Mouse (Mus musculus): ENCODE data around the gene Enox1.

Gene Enox1

DNA sequence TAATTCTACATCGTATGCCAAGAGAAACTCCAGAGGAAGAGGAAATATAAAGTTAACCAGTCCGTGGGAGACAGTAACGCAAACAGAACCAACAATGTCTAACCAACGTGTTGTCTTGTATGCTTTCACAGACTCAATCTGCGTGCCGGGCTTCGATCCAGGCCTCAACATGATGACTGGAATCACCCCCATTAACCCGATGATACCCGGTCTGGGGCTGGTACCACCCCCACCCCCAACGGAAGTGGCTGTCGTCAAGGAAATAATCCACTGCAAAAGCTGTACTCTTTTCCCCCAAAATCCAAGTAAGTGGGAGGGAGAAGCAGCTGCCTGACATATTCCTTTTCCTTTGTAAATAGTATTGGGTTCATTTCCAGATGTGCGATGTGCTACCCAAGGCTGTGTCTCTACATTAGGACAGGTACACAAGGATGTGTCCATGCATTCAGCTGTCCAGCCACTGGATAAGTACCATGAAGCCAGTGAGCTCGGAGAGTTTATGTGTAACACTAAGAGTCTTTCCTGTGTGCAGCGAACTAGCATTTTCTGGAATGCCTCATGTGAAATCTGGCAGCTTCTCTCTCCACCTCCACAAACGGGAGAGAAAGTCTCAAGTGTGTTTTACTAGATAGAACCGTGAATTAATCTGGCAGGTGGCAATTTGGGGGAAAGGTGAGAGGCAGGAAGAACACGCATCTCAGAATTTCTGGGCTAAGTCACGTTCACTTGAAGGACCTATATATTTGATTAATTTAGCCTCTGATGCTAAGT lies 421.1 kb downstream of the Enox1 start:
- no peak for DNase-seq (ENCODE audit: low read depth)

DNA sequence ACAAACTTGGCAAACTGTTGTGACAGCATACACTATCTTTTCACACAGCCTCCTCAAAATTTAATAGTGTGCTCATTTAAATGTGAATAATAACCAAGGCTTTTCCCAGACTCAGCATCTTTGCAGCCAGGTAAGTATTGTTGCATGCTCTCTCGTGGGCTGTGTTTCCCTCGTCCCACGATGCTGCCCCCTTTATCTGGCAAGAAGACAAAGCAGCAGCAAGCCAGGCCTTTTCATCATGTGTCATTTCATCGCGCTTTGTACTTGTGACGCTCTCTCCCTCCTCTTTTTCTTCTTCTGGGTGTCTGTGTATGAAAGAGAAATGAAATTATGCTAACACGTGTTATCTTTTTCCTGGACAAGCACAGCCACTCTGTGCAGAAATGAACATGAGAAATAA lies 421.8 kb downstream of the Enox1 start:
- DNase-seq (ENCODE audit: low read depth), result no peak

DNA sequence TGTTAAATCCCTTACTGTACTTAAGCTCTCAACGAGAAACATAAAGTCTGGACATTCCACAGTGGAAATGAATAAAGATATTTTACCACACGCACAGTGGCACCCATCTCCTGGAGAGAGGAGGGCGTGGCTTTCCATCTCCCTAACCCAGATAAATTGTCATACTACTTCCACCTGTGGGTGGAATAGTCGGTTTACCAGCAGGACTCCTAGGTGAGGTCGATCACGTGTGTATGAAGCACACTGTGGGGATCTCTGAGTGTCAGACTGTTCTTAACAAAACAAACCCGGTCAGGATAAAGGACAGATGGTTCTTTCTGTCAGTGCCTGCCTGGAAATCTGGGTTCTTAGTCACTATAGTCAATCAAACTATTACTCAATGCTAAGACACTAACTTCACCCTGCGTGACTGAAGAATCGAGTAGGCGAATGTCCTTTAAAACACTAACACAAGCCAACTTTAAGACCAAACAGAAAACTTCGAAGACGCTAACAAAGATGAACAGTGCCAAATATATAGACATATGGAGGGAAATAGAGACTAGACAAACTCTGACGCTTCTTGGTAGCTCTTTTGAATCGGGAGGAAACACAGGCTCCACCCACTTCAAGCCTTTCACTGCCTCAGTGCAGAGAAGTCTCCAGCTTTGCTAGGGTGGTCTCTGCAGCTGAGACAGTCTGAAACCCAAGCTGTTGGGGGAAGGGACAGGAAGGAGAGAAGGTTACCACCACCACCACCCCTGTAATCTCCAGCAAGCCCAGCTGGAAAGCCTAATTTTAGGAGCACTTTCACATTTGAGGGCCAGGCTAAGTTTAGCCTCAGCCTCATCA lies 423.8 kb downstream of the Enox1 start:
- DNase-seq (ENCODE audit: low read depth), result no peak

DNA sequence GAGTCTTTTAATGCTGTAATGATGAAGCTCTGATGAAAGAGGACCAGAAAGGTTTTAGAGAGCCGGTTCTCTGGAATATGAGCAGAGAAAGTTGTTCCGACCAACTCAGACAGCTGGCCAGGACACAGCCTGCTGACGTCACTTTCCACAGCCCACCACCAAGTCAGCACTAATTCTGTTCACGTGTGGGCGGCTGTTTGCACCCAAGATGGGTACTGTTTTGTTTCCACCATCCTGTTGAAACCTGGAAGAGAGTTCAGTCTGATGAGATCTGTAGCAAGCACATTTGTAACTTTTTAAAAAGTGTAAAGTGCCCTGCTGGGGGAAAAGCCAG lies 424.3 kb downstream of the Enox1 start:
- no peak for DNase-seq (ENCODE audit: low read depth)

DNA sequence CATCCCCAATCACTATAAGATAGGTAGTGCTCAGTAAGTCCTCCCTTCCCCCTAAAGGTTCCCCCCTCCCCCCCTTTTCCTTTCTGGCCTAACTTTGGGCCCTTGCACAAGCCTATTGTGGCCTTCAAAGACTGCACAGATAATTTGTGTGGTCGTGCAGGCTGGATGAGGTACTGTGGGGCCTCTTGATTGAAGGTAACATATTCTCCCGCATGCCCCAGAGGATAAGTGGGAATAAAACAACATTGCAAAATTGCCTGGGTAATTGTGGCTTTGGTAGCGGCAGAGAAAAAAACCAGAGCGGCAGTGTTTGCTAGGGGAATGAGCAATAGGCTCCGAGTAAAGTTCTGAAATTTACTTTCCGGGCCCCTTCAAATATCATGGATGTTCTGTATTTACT lies 425.1 kb downstream of the Enox1 start:
- no peak for DNase-seq (ENCODE audit: low read depth)

DNA sequence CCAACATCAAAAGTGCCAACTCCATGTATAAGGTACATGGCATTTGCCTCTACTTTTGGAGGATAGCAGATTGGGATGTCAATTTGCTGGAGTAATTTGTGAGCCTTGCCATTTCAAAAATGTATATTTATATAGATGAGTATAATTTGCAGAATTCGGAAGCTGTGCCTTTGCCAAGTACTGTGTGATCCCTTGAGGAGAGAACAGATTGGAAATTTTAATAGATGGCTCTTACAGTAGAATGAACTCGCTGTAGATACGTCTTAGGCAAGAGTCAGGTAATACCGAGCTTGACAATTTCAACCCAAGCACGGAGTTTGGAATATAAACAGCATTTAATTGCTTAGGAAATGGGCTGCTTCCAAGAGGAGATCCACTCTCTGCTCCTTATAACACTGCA lies 427.9 kb downstream of the Enox1 start:
- DNase-seq (ENCODE audit: low read depth), result no peak

DNA sequence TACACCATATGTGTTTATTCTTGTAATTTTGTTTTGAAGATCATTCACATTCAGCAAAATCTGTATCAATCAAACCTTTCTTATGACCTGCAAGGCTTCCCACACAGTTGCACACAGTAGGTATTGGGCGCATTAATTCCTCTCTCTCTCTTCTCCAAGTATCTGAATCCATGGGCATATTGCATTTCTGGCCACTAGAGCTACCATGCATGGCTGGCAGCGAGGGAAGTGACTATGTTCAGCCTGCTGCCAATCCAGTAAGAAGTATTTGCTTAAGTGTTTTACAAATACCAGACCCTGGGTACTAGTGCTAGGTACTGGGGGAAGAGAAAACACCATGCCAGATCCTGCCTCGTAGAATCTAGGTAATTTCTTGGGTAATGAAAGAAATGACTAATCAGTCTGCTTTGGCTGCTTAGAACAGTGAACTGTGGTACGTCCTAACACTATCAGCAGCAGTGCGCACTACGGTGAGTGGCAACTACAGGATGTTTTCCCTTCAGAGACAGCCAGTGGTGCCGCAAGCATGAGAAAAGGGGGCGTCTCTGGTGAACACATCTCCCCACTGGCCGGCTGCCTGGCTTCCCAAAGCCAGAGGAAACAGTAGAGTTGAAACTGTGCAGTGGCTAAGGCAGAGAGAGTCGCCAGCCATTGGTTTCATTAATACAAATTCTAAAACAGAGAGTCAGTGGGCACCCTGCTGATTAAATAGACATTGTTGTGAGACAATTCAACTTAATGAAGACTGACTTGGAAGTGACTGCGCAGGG lies 428.7 kb downstream of the Enox1 start:
- no peak for DNase-seq (ENCODE audit: low read depth)

DNA sequence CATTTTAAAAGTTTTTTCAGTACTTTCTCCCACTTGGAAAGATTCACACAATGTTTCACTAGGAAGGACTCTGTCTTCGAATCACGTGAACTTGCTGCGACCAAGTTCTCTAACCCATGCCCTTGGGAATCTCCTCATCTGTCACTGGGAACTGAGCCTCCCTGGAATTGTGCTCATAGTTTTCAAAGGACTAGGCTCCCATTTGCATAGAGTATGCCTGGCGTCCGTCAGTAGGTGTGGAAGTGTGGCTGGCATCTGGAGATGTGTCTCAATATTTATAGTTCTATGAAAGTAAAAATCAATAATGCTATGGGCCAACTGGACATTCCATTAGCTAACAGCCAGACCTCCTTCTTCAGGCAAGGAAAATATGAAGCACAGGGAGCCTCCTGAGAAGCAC lies 429.5 kb downstream of the Enox1 start:
- no peak for DNase-seq (ENCODE audit: low read depth)

DNA sequence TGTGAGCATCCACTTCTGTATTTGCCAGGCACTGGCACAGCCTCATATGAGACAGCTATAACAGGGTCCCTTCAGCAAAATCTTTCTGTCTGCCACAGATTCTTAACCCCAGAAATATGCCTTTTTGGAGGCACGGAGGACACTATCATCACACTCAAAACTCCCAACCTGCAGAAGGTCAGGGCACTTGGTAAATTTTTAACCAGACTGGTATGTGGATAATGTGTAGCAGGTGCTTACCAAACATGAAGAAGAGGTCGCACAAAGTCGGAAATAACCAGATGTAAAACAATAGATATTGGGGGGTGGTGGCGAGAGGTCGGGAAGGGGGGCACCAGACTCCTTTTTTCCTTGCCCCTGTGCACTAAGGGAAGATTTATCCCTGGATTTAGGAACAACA lies 430.6 kb downstream of the Enox1 start:
- DNase-seq (ENCODE audit: low read depth), result no peak

DNA sequence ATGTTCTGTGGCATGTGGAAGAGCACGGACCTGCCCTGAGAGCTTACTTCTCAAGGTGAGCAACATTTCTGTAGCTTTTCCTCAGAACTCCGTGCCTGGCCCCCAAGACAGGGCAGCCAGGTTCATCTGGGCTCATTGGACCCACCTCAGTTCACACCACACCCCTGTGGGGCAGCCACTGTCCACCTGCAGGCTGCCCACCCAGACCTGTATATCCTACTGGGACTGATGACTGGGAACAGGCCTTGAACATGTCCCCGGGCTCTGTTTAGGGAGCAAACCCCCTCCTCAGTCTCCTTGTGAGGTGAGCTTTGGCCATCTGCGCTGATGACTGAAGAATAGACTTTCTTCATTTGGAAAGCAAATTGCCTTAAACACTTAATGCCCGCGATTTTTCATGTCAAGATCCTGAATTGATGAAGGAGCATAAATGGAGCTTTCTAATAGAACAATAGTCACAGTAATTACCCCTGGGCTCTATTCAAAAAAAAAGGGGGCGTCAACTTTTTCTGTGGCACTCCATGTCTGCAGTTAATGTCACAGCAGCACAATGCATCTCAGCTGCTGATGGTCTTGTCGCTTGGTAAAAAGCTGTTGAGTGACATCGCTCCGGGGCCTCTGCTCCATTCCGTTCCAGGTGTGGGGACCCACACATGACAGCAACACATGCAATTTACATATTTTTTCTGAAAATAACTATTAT lies 436.7 kb downstream of the Enox1 start:
- DNase-seq (ENCODE audit: low read depth), result no peak

DNA sequence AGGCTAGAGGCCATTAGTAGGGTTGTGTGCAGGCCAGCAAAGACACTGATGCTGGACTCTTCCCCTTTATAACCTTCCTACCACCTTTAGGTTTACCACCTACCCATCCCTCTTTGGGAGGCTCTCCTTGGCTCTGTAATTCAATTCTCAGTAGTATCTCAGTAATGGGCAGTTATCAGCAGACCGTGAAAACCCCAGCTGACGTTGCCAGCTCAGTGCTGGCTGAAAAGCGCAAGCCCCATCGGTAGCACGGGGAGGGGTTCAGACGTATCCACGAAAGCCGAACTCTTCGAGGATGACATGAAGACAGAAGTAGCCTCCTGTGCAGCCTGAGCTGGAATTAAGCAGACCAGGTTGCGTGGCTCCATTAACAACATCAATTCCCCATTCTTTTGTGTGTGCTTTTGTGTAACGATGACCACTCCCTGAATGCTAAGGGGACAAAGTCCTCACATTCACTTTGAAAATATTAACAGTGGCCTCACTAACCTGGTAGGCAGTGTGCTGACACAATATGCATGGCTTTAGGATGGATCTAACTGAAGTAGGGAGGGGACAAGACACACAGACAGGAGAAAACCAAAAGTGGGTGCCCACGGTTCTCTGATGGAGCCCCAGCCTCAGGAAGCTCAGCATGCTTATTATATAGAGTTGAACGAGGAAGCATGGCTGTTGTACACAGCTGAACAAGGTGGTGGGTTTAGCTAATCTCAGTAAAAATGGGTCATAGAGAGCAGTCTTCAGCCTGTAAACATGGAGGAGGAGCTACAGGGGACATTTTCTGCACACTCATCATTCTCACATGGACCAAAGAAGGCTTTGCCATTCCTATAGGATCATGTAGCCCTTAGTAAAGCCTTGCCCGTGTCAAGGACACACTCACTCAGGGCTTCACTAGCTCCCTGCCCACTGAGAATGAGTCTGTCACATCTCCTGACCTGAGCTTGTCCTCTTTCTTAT lies 439.9 kb downstream of the Enox1 start:
- no peak for DNase-seq (ENCODE audit: low read depth)

DNA sequence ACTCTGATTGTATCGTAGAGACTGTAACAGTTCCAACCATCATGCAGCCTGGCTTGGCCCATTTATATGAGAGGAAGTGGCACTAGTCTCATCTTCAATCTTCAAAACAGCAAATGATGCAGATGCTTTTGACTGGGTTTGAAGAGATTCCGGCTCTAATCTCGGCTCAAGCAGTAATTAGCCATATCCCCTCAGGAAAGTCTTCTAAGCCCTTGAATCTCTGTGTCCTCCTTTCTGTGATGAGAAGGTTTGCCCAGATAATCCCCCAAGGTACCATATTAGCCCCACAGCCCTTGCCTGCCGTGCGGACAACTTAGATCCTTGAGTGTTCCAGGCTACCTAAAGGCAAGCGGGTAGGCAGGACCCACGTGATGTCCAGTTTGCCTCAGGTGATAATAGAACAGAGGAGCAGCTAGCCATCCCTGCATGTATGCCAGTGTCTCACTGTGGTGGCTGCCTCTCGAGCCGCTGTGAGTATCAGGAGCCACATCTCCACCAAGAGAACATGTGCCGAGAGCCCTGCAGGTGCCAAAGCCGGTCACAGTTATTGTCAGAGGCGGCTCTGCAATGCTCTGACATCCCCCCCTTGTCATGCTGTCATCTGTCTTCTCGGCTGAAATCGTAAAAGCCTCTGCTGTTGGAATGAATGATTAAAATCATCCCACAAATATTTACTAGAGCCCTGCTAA lies 442.6 kb downstream of the Enox1 start:
- DNase-seq (ENCODE audit: low read depth), result no peak

DNA sequence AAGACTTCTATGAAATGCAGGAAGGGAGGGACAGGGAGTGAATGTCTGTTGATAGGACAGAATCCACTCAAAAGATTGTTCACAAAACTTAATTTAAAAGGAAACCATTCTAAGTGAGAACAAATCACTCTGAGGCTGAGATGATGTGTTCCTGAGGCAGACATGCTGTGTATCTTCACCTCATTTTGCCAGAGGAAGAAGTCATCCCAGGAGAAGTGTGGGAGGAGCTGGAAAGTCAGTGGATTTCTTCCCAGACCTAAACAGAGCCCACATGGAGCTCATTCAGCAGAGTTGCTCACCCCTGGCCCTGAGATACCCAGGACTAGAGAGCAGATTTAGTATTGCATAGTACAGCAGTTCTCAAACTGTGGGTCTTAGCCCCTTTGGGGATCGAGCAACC lies 444.2 kb downstream of the Enox1 start:
- no peak for DNase-seq (ENCODE audit: low read depth)

DNA sequence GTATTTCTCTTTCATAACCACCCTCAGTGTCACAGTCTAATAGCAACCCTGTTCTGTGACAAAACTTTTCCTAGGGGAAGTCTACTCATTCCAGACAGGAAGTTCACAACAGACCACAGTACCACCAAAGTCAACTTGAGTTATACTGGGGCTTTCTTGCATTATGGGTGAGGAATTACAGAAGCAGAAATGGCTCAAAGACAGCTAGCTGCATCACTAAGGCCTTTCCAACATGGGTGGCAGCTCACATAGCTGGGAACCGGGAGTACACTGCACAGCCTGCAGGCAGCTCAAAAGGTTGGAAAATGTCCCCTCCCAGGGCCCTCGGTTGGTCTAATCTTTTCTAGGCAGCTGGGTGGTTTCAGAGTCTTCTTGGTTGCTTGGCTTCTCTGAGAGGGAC lies 444.9 kb downstream of the Enox1 start:
- DNase-seq (ENCODE audit: low read depth), result no peak

DNA sequence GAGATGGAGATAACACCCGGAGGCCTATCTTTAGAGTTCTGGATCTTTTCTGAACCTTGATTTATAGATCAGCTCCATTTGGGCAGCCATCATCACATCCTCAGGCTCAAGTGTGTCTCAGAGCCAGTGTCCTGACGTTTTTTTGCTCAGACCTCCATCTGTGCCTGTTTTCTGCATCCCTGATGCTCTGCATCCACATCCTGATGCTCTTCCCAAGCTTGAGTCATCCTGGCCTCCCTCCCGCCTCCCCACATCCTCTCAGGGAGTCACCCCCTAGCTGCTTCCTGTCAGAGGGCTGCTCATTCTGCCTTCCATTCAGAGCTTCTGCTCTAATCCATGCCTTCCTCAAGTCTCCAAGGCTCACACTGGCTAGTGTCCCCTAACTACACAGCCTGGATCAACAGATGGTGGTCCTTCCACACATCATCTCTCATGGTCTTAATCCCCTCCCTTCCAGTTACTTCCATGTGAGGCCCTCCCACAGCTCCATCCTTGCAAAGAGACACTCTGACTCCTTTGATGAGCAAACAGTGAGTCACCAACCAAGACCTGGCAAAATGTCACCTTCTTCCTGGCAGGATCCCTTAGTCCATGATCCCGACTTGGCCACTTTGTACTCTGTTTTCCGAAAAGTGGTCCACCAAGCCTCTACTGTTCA lies 451.7 kb downstream of the Enox1 start:
- no peak for DNase-seq (ENCODE audit: low read depth)

DNA sequence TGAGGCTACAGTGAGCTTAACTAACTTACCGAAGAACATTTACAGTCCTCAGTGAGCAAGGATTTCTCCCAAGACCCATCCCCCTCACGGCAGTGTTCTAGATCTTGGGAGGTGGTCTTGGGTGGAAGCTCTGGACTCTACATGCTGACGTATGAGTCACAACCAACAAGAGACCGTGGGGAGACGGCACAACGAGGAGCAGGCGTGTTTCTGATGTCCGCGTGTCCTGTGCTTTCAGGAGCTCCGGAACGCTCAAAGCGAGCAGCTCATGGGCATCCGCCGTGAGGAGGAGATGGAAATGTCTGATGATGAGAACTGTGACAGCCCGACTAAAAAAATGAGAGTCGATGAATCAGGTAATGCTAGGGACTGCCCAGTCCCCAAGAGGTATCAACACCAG lies 458.6 kb downstream of the Enox1 start:
- no peak for DNase-seq (ENCODE audit: low read depth)

DNA sequence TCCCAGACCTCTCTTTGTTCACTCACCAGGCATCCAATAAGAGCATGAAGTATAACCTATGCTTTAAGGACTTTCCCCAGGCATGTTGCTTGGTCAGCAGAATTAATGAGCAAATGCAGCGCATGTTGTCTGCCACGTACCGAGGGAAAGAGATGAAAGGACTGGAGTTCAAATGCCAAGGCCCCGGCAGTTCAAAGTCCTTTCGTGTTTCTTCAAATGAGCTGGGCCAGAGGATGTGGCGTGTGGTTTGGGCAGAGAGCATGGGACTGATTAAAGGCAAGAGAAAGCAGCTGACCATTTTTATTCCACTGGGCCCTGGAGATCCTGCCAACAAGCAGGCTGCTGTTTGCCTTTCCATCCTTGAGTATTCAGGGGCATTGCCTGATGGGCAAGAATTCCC lies 460.7 kb downstream of the Enox1 start:
- no peak for DNase-seq (ENCODE audit: low read depth)

DNA sequence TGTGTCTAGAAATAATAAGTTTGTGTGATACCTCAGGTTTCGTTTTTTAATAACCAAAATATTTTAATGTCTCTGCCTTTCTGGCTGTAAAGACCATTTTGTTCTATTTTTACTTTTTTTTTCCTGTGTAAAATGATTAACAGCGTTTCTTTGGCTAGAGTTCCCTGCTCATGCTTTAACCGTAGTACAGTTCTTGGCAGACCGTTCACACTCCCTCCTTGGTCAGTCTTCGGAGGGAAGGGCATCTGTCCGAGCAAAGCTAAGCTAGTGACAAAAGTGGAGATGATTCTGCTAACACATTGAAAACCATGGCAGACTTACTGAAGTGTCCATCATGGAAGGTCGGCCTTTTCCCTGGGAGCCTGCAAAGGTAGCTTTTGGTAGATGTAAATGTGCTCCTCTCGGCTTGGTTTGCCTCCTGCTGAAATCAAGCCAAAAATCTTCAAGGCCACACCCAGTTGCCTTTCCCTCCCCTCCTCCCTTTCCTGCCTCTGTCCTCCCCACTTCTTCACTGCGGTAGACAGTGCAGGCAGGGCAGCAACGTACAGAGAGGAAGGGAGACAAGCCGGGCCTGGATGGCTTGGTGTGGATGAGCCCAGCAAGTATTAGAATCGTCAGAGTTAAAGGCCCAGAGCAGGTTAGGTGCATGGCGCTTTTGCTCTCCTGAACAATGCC lies 461.7 kb downstream of the Enox1 start:
- DNase-seq (ENCODE audit: low read depth), result no peak

DNA sequence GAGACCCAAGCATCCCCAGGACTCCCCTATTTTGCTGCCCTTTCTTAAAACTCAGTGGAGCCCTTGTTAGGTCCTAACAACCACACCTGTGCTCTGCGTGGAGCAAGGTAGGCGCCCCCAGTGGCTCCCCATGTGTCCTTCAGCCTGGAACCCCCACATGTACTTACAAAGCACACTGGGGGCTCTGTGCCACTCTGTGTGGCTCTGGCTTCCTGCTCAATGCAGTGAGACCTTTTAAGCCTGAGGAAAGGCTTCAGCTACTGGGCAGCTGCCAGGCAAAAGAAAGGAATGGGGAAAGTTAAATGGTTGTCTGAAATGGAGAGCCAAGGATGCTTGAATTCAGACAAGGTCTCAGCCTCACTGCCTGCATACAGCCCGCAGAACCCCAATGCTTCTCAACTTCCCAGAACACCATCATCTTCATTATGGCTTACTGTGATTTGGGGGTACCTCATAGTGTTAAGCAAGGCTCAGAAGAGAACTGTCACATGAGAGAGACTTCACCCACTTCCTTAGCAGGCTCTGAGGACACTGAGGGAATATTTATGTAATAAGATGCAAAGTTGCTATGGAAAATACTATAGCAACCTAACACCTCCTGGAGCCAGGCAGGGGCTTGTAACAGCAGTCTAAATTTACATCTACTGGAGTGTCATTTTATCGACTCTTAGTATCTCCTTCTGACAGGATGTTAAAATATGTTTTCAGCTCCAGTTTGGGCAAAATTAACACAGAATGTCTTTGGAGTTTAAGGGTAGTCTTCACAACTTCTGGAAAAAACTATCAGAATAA lies 465.1 kb downstream of the Enox1 start:
- no peak for DNase-seq (ENCODE audit: low read depth)

Data from c-Kit-positive CD71-positive TER-119-negative erythroid progenitor cells, embryonic 14.5 days (primary cell).